Mouse (Mus musculus): ENCODE results near the gene Adamts17.

DNA sequence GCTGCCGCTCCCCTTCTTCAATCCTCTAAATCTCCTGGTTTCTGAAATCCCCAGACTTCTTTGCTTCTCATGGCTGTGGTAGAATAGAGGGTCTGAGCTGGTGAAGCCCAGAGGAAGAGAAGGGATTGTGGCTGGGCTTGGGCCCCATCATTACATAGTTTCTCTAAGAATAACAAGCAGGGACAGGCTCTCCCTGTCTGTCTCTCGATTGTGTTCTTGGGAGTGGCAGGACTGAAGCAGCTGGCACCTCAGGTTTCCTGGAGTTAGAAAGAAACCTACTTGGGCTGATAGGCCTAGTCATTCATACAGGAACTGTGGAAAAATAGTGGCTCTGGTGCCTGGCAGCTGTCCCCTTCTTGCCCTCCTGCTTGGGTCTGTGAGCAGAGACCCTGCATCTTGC lies 51.9 kb downstream of the Adamts17 start:
- no peak for TF ChIP-seq POLR2A (IDR thresholded peaks at IDR 0.05; ENCODE audit: control insufficient read depth, low read depth, low read length)
- TF ChIP-seq CTCF (IDR thresholded peaks at IDR 0.05; ENCODE audit: control insufficient read depth, insufficient read depth, insufficient replicate concordance, low read depth, low read length): no peak
